Mouse (Mus musculus) limb, embryonic 11.5 days (tissue): ENCODE measurements at regions not wholly inside any gene's neighbourhood (a gene's known extent, or its start where the extent isn't known, plus 50 kb on each side); places are given as distances from the start of the nearest gene placed in this dataset.

ENCODE experiments used
- ATAC-seq: fragments of 200-750 bp; cut with Nextera tagmentation; 2 replicates; pipeline ENCODE4 v1.8.0; 2017; ENCODE audit warnings: low read depth; ENCODE audit not compliant: insufficient number of reproducible peaks, low FRiP score, low TSS enrichment
- DNase-seq: peaks from one replicate; pipeline ENCODE4 v3.0.0-alpha.2; 2015; ENCODE audit warnings: low spot score
- H3K27ac ChIP-seq: fragments of 300-500 bp; sonication (generic); replicated peaks from 2 replicates; pipeline ENCODE4 v1.5.1; 2014; ENCODE audit warnings: low read depth, mild to moderate bottlenecking, low read length
- H3K27me3 ChIP-seq: fragments of 300-500 bp; sonication (generic); 2 replicates; pipeline ENCODE4 v1.6.1; 2014; ENCODE audit warnings: mild to moderate bottlenecking, low read length, mixed read lengths; ENCODE audit not compliant: control insufficient read depth, insufficient read depth
- H3K36me3 ChIP-seq: fragments of 300-500 bp; sonication (generic); 2 replicates; pipeline ENCODE4 v1.6.1; 2014; ENCODE audit warnings: mild to moderate bottlenecking, low read length, moderate library complexity, mixed read lengths; ENCODE audit not compliant: control insufficient read depth, insufficient read depth
- H3K4me1 ChIP-seq: fragments of 300-500 bp; sonication (generic); 2 replicates; pipeline ENCODE4 v1.6.1; 2014; ENCODE audit warnings: low read length, mixed read lengths; ENCODE audit not compliant: control insufficient read depth, insufficient read depth
- H3K4me2 ChIP-seq: fragments of 300-500 bp; sonication (generic); 2 replicates; pipeline ENCODE4 v1.6.1; 2014; ENCODE audit warnings: low read depth, mild to moderate bottlenecking, moderate library complexity; ENCODE audit not compliant: severe bottlenecking
- H3K4me3 ChIP-seq: fragments of 300-500 bp; sonication (generic); 2 replicates; pipeline ENCODE4 v1.5.1; 2014; ENCODE audit warnings: low read depth, low read length
- H3K9ac ChIP-seq: fragments of 300-500 bp; sonication (generic); 2 replicates; pipeline ENCODE4 v1.6.1; 2014; ENCODE audit warnings: mild to moderate bottlenecking, low read length
- H3K9me3 ChIP-seq: fragments of 300-500 bp; sonication (generic); 2 replicates; pipeline ENCODE4 v1.6.1; 2016; ENCODE audit warnings: low read length; ENCODE audit not compliant: control insufficient read depth
- WGBS: fragments of 180-500 bp; shearing (Covaris S2); extraction: QIAGEN DNeasy Blood & Tissue Kit; methylation state at CpG from one replicate; pipeline ENCODE4 v1.1.7; 2014; 5-methylcytosine and 5-hydroxymethylcytosine counted together

- H3K27me3 ChIP-seq = no peaks in the 10 kb centered on the region
- no peak overlapping the region for H3K27ac ChIP-seq
- ATAC-seq (peak; percentile 17; the same call in 1 of the 2 replicates), DNase-seq (no peak)
- H3K4me3 ChIP-seq = no peak overlapping the region
- no peaks in the 10 kb centered on the region for H3K4me1 ChIP-seq
- no peak overlapping the region for H3K9ac ChIP-seq
- H3K4me2 ChIP-seq = no peak overlapping the region
- H3K36me3 ChIP-seq = no peaks in the 10 kb centered on the region
- no peaks in the 10 kb centered on the region for H3K9me3 ChIP-seq
- 57% methylated on average over 2 of the region's 2 CpGs for WGBS
Observed at GRCm38 (mm10) chr8:100446677-100447350, 1030.5 kb upstream of the Cdh8 start.
